In the genomic region with DNA sequence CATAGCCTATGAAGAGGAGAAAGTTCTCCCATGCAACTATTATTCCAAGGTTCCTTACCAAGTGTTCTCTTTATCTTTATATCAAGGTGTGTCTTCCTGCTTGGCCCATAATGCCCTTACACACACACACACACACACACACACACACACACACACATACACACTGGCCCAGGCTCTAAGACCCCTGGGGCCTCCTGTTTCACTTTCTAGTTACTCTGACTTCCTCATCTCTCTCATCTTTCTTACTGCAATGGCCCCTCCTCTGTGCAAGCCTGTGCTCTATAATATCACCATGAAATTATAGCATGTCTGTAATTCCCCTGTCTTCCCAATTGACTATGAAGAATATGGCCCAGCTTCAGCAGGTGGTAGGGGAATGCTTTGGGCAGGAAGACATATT, we compare ENCODE assay signal across 26 mouse cellular contexts. TPM values are rescaled to one million over a fixed set of nuclear protein-coding genes. Genes with fewer than 3 reads are reported as not detected.
DNase-seq lines count a peak whose midpoint lies in the region; ATAC-seq and TF ChIP-seq lines count a peak whose summit lies in the region.
"Had no signal": no experiment of that assay in that cellular context is flagged by ENCODE, and none has a peak within 500 bp of the region (broad histone marks: within the 10 kb centered on the region; RNA-seq: fewer than 3 reads in every experiment).

No protein-coding gene starts in this region.

- H3K27ac ChIP-seq in intestine, embryonic 15.5 days: no peak overlapping the region
- no peak overlapping the region for H3K27ac ChIP-seq in intestine, postnatal 0 days (ENCODE audit: low read depth, low read length)
- H3K27ac ChIP-seq: embryonic facial prominence, embryonic 13.5 days; embryonic facial prominence, embryonic 15.5 days; forebrain, embryonic 10.5 days; forebrain, embryonic 13.5 days; forebrain, embryonic 15.5 days had no signal

- no peaks in the 10 kb centered on the region for H3K36me3 ChIP-seq in intestine, embryonic 15.5 days
- 0 out of 2 replicates have a peak, but pooled peaks cover 5% of the 10 kb centered on the region for H3K36me3 ChIP-seq in intestine, postnatal 0 days (ENCODE audit: control insufficient read depth, insufficient read depth)
- no peaks in the 10 kb centered on the region for H3K36me3 ChIP-seq in splenic B cell, adult 2 months (ENCODE audit: control insufficient read depth, insufficient read depth, low read length, poor library complexity, severe bottlenecking)
- H3K36me3 ChIP-seq: embryonic facial prominence, embryonic 13.5 days; embryonic facial prominence, embryonic 15.5 days; forebrain, embryonic 10.5 days; forebrain, embryonic 15.5 days; G1E had no signal

- H3K27me3 ChIP-seq in intestine, embryonic 15.5 days (replicated peaks): no peaks in the 10 kb centered on the region
- H3K27me3 ChIP-seq in intestine, postnatal 0 days (replicated peaks; ENCODE audit: control insufficient read depth, insufficient read depth, low read length): no peaks in the 10 kb centered on the region
- no peaks in the 10 kb centered on the region for H3K27me3 ChIP-seq in splenic B cell, adult 2 months (ENCODE audit: control insufficient read depth, insufficient read depth, low read length, poor library complexity, severe bottlenecking)
- H3K27me3 ChIP-seq: embryonic facial prominence, embryonic 13.5 days; embryonic facial prominence, embryonic 15.5 days had no signal

- no peak overlapping the region for H3K4me2 ChIP-seq in intestine, embryonic 15.5 days (replicated peaks)
- no peak overlapping the region for H3K4me2 ChIP-seq in intestine, postnatal 0 days (replicated peaks; ENCODE audit: low read depth)
- H3K4me2 ChIP-seq: embryonic facial prominence, embryonic 13.5 days; embryonic facial prominence, embryonic 15.5 days; forebrain, embryonic 13.5 days; forebrain, embryonic 15.5 days had no signal

- H3K9ac ChIP-seq in intestine, embryonic 15.5 days: no peak overlapping the region
- H3K9ac ChIP-seq in intestine, postnatal 0 days (ENCODE audit: low read depth, low read length): no peak overlapping the region
- H3K9ac ChIP-seq: embryonic facial prominence, embryonic 13.5 days; embryonic facial prominence, embryonic 15.5 days; forebrain, embryonic 13.5 days; forebrain, embryonic 15.5 days; forebrain, postnatal 0 days had no signal

- no peaks in the 10 kb centered on the region for H3K4me1 ChIP-seq in intestine, embryonic 15.5 days (replicated peaks)
- H3K4me1 ChIP-seq in intestine, postnatal 0 days (replicated peaks; ENCODE audit: control insufficient read depth, insufficient read depth, low read length): 0 out of 2 replicates have a peak, but pooled peaks cover 3% of the 10 kb centered on the region
- H3K4me1 ChIP-seq: forebrain, embryonic 10.5 days had no signal

- DNase-seq in splenic B cell, adult 2 months (ENCODE audit: low read depth, low spot score): peak; percentile 19
- no peak for DNase-seq in left cerebral cortex, adult 8-10 months (ENCODE audit: low spot score in 2 of 2)
- DNase-seq in frontal cortex, postnatal 25 days (ENCODE audit: low spot score in 2 of 2): no peak
- DNase-seq in cerebellum, adult 11-12 months: no peak
- DNase-seq: adrenal gland, adult 8-10 months; adrenal gland, postnatal 14 days; adrenal gland, postnatal 36 days; cerebellum, adult 18-20 months; cerebellum, adult 8-10 months; cerebellum, adult 9-11 months; cerebellum, postnatal 14 days; cerebellum, postnatal 36 days; embryo, embryonic 11 days; forebrain, postnatal 0 days had no signal

- no peaks in the 10 kb centered on the region for H3K9me3 ChIP-seq in intestine, embryonic 15.5 days
- no peaks in the 10 kb centered on the region for H3K9me3 ChIP-seq in intestine, postnatal 0 days (ENCODE audit: control insufficient read depth)
- H3K9me3 ChIP-seq: embryonic facial prominence, embryonic 13.5 days; embryonic facial prominence, embryonic 15.5 days; forebrain, embryonic 10.5 days; forebrain, embryonic 13.5 days; forebrain, embryonic 15.5 days; G1E had no signal

- TF ChIP-seq CTCF in intestine, postnatal 0 days (IDR thresholded peaks at IDR 0.05; ENCODE audit: low read depth): no peak

- no peak overlapping the region for H3K4me3 ChIP-seq in intestine, embryonic 15.5 days (replicated peaks)
- H3K4me3 ChIP-seq in intestine, postnatal 0 days (ENCODE audit: low read depth, low read length): no peak overlapping the region
- H3K4me3 ChIP-seq: embryonic facial prominence, embryonic 13.5 days; embryonic facial prominence, embryonic 15.5 days; erythroblast, embryonic 14.5 days; forebrain, embryonic 10.5 days; forebrain, embryonic 13.5 days; forebrain, embryonic 15.5 days had no signal

- peak; percentile 42 for ATAC-seq in intestine, embryonic 15.5 days
- 0 out of 2 replicates have a peak, but pooled peaks have one; percentile 22 for ATAC-seq in intestine, postnatal 0 days
- ATAC-seq: activated CD4-positive, CD25-positive, alpha-beta regulatory T cell, adult 4 months; forebrain, embryonic 13.5 days; forebrain, embryonic 15.5 days; forebrain, postnatal 0 days; Patski had no signal

RNA-seq across cellular contexts. Expression of gene Atp10b, which starts 49.7 kb away (rescaled TPM):
- 2.0 and 2.3 TPM in 2 replicates for polyA plus RNA-seq in intestine, embryonic 15.5 days (2015; fragmentation: Nextera tagmentation; extraction: Ambion mirVana)
- polyA plus RNA-seq in intestine, postnatal 0 days (2015; fragmentation: Nextera tagmentation; extraction: Ambion mirVana): 3.2 and 3.3 TPM in 2 replicates
- total RNA-seq in left cerebral cortex, adult 8-10 months (2022): 1 to 10 TPM in 2 of 4 experiments, under 1 TPM in 2; 0.94 to 1.4 (median 1.0) TPM
- total RNA-seq: common myeloid progenitor, adult 5-6 weeks had no signal
- polyA plus RNA-seq: activated CD4-positive, CD25-positive, alpha-beta regulatory T cell, adult 4 months; forebrain, embryonic 10.5 days; G1E; Patski had no signal
